In the genomic region with DNA sequence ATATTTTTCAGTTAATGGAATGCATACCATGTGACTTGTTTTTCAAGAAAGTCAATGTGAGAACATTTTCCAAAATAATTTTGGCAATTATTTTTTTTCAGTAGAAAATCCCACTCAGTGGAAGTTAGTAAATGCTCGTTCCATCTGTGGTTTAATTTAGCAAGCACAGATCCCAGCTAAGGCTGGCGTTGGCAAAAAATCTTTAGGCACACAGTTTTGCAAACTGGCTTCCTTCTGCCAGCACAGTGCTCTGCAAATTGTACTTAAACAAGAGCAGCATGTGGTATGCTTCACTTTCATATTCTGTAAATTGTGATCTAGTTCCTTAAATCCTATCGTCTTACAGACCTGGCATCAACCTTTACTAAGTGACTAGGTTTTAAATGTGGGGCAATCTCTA, we compare ENCODE assay signal across 16 mouse cellular contexts.
DNase-seq lines count a peak whose midpoint lies in the region; ATAC-seq lines count a peak whose summit lies in the region.
"Had no signal": no experiment of that assay in that cellular context is flagged by ENCODE, and none has a peak within 500 bp of the region (broad histone marks: within the 10 kb centered on the region; RNA-seq: fewer than 3 reads in every experiment).

No protein-coding gene starts in this region.

- 86% methylated on average over 3 of the region's 3 CpGs for WGBS in embryonic facial prominence, embryonic 10.5 days

- H3K27ac ChIP-seq in embryonic facial prominence, embryonic 10.5 days (replicated peaks): no peak overlapping the region
- H3K27ac ChIP-seq: heart, embryonic 13.5 days; hindbrain, embryonic 10.5 days; liver, embryonic 12.5 days had no signal

- no peaks in the 10 kb centered on the region for H3K36me3 ChIP-seq in embryonic facial prominence, embryonic 10.5 days (replicated peaks)
- H3K36me3 ChIP-seq: heart, embryonic 13.5 days; hindbrain, embryonic 10.5 days; liver, embryonic 12.5 days had no signal

- no peak for DNase-seq in cerebellum, postnatal 4 days (ENCODE audit: low spot score in 2 of 2)
- DNase-seq in frontal cortex, adult 2 months (ENCODE audit: extremely low spot score in 1 of 2, low spot score in 1 of 2): peak; percentile 66 to 73
- no peak for DNase-seq in frontal cortex, postnatal 10 days (ENCODE audit: low spot score in 2 of 2)
- DNase-seq in layer of hippocampus, postnatal 10 days (ENCODE audit: low spot score in 2 of 2): peak; percentile 14 to 34
- peak; percentile 45 to 61 for DNase-seq in right cerebral cortex, postnatal 36 days (ENCODE audit: low spot score in 2 of 2)
- DNase-seq in adrenal gland, adult 18-20 months (ENCODE audit: low spot score in 2 of 2): no peak
- no peak for DNase-seq in embryonic facial prominence, embryonic 10.5 days (ENCODE audit: low spot score)
- DNase-seq: gastrocnemius, postnatal 36 days; thymus, postnatal 36 days had no signal

- no peaks in the 10 kb centered on the region for H3K27me3 ChIP-seq in embryonic facial prominence, embryonic 10.5 days (replicated peaks; ENCODE audit: low read depth, poor library complexity, severe bottlenecking)
- H3K27me3 ChIP-seq: CH12.LX; heart, embryonic 13.5 days; liver, embryonic 12.5 days had no signal

- H3K9me3 ChIP-seq in embryonic facial prominence, embryonic 10.5 days: no peaks in the 10 kb centered on the region
- H3K9me3 ChIP-seq: heart, embryonic 13.5 days; hindbrain, embryonic 10.5 days; liver, embryonic 12.5 days had no signal

- ATAC-seq in cerebellum, adult (ENCODE audit: insufficient number of reproducible peaks, low FRiP score, low TSS enrichment): peak; percentile 54; the same call in 1 of the 2 replicates
- ATAC-seq: liver, embryonic 12.5 days; lung, postnatal 0 days had no signal

- no peaks in the 10 kb centered on the region for H3K4me1 ChIP-seq in embryonic facial prominence, embryonic 10.5 days
- H3K4me1 ChIP-seq: hindbrain, embryonic 10.5 days; liver, embryonic 12.5 days had no signal

- H3K4me3 ChIP-seq in embryonic facial prominence, embryonic 10.5 days: no peak overlapping the region
- H3K4me3 ChIP-seq: erythroblast, embryonic 14.5 days; heart, embryonic 13.5 days; hindbrain, embryonic 10.5 days; liver, embryonic 12.5 days had no signal

Comparison
In these comparisons a context has a peak if more than half of its experiments do, and no peak if none do; other contexts are left out.
1. DNase-seq: peak in frontal cortex, adult 2 months (2 of 2), layer of hippocampus, postnatal 10 days (2 of 2) and right cerebral cortex, postnatal 36 days (2 of 2); none in cerebellum, postnatal 4 days (0 of 2), frontal cortex, postnatal 10 days (0 of 2), adrenal gland, adult 18-20 months (0 of 2) and embryonic facial prominence, embryonic 10.5 days (single experiment).